Mouse (Mus musculus): ENCODE results near the gene Rtf2.
A peak's percentile ranks its signal among the peaks of the same experiment; 100 is the strongest.

Rtf2 gene

DNA sequence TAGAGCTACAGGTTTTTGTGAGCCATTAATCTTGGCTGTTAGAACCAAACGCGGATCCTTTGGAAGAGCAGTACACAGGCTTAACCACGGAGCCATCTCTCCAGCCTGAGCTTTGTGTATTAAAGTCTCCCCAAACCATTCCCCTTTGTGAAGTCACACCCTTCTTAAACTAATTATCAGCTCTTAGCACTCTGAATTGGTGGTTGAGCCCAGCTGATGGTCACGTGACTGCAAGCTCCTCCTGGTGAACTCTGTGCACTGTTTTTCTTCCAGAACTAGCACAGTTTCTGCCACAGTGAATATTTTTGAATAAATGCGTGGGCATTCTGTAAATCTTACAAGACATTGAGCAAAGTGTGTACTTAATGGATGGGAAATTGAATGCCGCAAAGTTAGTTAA, 820 bp downstream of the Rtf2 start:
- no peak for DNase-seq

DNA sequence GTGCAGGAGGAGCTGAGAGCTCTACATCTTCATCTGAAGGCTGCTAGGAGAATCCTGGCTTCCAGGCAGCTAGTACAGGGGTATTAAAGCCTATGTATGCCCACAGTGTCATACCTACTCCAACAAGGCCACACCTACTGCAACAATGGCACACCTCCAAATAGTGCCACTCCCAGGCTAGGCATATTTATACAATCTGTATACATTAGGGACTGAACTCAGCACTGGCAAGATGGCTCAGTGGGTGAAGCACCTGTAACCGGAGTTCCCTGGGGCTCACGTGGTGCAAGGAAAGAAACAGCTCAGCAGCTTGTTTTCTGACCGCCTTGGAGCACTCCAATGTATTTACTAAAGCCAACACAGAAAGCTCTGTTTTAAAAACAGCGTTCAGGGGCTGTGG, 5.3 kb downstream of the Rtf2 start:
- no peak for DNase-seq

DNA sequence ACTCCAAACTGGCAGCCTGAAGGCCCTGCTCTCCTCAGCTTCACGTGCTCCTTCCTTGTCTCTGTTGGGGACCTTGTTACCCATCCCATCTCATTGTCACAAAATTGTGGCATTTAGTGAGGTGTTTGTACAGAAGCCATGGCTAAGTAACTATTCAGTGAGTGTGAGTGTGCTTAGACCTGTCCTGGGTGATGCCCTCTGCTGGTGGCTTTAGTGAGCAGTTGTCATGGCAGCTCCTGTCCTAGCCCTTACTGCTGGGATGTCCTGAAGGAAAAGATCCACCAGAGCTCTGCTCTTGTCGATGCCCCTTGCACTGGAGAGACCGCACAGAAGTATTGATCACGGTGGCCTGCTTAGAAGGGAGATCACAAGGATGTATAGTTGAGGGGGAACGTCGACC, 7.0 kb downstream of the Rtf2 start:
- DNase-seq = no peak

DNA sequence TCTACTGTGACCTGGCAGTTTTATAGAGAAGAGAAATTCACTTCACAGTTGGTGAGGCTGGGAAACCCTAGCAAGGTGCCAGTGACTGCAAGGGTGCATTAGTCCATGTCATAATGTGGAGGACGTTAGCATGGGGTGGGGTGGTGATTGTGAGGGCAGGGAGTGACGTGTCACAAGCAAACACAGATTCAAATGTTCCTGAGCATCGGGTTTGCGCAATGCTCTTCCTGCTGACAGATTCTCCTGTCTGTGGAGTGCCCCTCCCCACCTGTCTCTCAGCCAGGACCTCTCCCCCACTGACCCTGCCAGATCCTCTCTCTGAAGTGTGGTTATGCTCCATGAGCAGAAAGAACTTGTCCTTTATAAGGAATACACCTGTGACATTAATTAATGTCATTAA, 8.0 kb downstream of the Rtf2 start:
- no peak for DNase-seq

DNA sequence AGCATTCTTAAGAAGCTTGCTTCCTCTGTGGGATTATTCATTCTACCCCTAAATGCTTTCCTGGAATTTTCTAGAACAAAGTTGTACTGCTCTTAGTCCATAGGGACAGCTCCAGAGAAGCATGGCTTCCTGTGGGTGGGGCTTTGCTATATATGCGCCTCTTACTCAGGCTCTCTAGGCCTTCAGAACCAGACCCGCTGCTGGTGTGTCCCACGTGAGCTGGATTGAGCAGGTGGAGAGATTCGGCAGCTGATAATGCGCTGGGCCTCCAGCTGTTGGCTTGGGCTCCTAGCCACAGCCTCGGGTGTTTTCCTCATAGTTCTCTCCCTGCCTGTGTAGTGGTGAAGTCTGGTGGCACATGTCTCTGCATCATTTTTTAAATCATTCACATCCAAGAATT, 10.3 kb downstream of the Rtf2 start:
- DNase-seq = no peak

DNA sequence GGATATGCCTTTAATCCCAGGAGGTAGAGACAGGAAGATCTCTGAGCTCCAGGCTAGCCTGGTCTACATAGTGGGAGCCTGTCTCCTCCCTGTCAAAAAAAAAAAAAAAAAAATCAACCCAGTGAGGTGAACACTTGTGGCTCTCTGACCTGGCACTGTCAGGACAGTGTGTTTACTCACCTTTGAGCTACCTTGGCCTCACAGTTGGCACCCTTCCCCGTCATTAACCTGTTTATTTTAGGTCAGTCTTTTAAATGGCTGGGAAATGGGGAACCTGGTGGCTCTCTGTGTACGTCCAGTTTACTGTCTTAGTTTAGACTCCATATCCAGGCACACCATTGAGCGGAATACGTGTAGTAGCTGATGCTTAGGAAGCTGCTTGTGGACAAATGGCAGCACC, 11.7 kb downstream of the Rtf2 start:
- DNase-seq = no peak

DNA sequence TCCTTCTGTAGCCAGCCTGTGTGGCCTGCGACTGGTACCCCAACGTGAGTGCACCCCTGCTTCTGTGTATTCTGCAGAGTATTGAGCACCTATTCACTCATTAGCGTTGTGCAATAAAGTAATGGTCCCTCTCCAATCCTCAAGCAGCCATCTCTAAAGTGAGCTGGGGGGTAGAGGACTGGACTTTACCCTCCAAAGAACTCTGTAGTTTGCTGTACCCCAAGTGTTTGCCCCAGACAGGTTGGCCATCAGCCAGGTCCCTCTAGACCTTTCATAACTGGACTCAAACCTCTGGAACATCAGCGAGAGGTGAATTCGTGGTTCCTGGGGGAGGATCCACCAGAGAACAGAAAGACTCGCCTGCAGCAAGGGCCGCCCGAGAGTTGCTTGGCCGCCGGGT, 12.1 kb downstream of the Rtf2 start:
- no peak for DNase-seq

DNA sequence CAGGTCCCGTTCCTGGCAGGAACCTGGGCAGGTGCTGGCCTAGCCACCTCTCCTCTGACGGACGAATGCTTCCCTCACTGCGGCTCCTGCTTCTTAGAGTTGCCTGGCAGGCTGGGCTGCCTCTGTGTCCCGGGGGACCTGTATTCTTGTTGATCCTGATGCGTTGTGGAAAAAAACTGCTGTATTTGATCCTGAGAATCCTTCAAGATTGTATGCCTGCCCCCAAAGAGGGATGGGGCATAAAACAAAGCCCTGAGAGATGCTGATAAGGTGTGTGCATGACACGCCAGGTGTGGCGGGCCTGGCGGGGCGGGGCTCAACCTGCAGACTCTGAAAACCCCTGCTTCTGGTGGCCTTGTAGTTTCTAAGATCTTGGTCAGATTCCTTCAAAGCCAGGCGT, 18.1 kb downstream of the Rtf2 start, which contains the start of gene Gcnt7:
Gene Gcnt7, minus strand, starts transcription at position 101 of the 400 bp plus-strand sequence.
- no peak for DNase-seq

DNA sequence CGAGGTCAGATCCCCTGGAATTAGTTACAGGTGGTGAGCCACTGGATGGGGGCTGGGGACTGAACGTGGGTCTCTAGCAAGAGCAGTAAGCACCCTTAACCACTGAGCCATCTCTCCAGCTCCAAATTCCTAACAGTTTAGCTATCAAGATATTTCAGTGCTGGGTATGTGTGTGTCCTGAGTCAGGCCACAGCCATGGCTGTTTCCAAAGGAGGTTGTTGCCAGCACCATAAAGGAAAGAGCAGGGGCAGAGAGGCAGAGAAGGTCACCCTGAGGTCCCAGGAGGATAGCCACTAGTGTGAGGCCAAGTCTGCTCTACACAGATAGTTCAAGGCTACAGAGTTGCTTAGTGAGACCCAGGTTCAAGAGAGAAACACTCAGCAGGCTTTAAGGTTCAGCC, 20.3 kb downstream of the Rtf2 start:
- DNase-seq = no peak

DNA sequence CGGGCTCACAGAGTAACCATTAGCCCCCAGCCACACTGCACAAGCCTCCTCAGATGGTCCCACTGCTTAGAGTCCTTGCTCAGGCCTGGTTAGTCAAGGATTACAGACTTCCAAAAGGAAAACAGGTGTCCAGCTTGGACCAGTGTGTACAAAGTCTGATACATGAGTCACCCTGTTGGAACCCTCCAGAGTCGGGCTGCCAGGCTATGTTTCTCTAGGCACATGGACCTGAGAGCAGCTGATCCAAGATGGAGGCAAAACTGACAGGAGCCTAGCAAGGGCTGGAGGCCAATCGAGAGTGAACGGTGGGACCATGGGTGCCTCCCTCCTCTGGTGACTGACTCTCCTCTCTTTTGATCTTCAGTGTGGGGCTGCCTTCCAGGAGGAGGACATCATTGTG, 22.5 kb downstream of the Rtf2 start:
- DNase-seq = no peak

DNA sequence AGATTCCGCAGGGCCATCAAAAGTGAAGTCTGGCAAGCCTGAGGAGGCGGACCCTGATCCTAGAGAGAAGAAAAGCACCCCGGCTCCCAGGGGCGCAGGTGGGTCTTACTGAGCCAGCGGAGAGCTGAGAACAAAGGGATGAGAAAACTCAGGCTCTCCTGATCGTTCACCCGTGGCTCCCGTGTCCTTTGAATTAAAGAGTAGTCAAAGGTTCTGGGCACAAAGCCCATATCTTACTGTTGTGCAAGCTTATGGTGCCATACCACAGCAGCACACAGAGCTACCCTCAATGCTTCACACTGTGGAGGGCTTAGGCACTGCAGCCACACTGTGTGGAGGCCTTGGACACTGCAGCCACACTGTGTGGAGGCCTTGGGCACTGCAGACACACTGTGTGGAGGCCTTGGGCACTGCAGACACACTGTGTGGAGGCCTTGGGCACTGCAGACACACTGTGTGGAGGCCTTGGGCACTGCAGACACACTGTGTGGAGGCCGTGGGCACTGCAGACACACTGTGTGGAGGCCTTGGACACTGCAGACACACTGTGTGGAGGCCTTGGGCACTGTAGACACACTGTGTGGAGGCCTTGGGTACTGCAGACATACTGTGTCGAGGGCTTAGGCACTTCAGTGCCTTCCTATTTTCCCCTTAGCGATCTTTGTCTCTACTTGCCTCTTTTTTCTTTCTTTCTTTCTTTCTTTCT, 26.2 kb downstream of the Rtf2 start:
- DNase-seq = no peak

DNA sequence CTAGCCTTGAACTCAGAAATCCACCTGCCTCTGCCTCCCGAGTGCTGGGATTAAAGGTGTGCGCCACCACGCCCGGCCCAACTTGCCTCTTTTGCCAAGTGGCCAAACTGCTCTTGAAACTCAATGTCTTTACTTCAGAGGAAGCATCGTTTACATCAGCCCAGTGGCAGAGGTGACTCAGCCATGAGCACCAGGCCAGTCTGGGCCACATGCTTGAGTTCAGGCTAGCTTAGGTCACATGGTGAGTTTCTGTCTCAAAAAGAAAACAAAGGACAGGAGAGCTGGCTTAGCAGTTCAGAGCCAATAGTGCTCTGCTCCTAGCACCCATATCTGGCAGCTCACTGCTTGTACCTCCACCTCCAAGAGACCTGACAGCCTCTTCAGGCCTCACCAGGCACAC, 26.9 kb downstream of the Rtf2 start:
- no peak for DNase-seq

DNA sequence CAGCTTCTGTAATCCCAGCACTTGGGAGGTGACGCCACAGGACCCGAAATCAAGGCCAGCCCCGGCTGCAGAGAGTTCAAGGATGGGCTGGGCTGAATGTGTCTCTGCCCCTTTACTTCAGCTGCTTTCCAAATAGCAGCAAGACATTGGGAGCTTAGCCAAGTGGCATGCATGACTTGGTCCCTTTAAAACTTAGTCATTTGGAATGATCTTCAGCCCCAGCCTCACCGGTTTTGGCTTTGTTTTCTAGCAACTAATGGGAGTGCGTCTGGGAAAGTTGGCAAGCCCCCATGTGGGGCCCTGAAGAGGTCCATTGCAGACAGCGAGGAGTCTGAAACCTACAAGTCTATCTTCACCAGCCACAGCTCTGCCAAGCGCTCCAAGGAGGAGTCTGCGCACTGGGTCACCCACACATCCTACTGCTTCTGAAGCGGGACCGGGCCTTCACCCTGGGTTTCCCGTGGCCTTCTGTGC, 28.0 kb downstream of the Rtf2 start:
- DNase-seq = no peak

DNA sequence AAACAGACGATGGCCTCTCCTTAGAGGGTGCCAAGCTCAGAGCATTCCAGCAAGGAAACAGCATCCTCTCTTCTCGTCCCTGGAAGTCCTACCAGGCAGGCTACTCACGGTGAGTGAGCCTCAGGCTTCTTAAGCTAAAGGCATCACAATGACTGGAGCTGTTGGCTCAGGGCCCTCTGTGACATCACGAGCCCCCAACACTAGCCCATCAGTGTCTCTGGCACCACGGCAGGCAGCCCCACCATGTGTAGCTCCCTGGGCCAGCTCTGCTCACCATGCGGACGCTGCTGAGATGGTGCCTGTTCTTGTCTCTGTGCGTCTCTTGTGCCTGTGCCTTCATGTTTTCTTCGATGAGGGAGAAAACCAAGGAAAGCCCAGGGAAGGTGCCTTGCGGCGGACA, 32.0 kb downstream of the Rtf2 start, which contains the start of gene Fam209:
Gene Fam209, plus strand, starts transcription at position 203 of the 400 bp plus-strand sequence.
- no peak for DNase-seq

DNA sequence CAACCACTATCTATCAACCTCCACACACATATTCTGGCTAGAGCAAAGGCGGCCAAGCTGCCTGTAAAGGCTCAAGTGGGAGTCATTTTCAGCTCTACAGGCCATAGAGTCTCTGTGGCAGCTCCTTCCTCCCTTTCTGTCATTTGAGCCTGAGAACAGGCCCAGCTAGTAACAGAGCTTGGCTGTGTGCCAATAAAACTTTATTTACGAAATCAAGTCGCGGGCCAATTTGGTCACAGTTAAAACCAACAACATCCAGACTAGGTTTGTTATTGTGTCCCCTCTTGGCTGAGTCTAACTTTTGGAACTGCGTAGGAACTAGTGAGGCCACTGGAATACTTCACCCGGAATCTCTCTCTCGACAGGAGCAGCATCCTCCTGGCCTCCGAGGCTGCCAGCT, 33.2 kb downstream of the Rtf2 start:
- DNase-seq = no peak

DNA sequence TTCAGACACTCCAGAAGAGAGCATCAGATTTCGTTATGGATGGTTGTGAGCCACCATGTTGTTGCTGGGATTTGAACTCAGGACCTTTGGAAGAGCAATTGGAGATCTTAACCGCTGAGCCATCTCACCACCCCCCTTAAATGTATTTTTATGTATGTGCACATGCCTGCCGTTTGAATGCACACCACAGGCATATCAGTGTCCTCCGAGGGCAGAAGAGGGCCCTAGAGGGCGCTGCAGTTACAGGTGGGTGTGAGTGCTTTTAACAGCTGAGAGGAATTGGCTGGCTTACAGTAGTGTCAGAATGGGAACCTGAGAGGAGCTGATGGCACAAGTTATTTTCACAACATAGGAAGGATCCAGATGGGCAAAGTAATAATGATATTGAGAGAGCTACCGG, 34.6 kb downstream of the Rtf2 start:
- no peak for DNase-seq

DNA sequence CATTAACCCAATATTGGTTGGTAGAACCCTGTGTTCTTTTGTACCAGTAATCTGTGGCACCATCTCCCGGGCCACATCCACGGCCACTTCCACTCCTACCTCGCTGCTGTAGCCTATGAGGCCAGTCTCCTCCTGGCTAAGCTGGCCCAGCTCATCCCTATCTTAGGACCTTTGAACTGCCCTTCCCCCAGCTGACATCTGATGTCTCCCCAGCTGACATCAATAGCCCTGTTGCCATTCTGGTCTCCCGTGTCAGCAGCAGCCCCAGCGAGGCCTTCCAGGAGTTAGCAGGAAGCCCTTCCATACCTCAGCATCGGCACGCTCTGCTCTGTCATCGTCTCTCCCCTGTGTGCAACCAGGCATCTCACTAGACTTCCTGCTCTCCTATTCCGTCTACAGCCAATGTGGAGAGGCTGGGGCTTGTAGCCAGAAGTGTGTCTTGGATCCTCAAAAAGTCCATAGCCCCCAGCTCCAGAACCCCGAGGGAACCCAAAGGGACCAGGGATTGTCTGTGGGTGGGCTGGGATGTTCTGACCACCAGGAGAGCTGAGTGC, 36.4 kb downstream of the Rtf2 start:
- no peak for DNase-seq

DNA sequence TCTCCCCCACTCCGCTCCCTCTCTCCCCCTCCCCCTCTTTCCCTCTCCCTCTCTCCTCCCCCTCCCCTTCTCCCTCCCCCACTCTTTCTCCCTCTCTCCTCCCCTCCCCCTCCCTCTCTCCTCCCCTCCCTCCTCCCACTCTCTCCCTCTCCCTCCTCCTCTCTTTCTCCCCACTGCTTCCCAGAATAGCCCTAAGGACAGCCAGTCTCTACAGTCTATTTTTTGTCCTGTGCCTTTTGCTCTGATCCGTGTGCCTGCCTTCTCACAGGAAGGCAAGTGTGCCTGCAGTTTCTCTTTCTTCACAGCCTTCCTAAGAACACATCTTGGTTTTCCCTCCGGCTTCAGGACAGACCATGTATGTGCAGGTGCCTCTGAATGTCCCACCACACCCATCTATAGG, 37.0 kb downstream of the Rtf2 start:
- DNase-seq = no peak

DNA sequence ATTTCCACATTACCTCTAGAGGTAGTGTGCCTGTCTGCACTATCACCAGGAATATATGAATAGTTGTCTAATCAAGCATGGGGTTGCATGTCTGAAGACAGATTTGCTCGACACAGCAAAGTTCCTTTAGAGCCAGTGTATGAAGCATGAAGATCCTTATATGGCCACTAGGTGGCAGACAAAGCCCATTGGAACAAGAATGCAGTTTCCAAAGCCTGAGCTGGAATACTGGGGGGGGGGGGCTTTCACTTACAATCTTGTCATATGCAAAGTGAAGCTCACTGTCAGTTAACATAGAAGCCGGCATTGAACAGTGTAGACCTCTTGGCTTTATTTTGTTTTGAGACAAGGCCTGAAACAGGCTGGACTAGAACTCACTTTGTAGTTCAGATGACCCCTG, 37.5 kb downstream of the Rtf2 start:
- peak; percentile 25 for DNase-seq

DNA sequence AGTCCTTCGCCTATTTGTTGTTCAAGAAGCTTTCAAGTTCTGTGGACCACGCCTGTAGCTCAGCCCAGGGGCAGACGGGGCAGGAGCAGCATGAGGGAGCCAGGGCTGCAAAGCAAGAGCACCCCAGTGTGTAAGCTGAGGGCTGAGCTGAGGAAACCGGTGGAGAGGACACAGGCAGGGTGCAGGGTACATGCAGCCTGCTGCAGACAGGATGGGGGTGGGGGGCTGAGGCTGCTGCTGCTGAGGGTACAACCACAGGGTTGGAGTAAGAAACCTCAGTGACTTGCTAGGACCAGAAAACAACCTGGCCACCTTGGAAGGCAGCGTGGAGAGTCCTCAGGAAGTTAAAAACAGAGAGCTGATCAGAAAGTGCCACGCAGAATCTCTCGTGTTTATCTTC, 39.9 kb downstream of the Rtf2 start:
- DNase-seq = no peak

DNA sequence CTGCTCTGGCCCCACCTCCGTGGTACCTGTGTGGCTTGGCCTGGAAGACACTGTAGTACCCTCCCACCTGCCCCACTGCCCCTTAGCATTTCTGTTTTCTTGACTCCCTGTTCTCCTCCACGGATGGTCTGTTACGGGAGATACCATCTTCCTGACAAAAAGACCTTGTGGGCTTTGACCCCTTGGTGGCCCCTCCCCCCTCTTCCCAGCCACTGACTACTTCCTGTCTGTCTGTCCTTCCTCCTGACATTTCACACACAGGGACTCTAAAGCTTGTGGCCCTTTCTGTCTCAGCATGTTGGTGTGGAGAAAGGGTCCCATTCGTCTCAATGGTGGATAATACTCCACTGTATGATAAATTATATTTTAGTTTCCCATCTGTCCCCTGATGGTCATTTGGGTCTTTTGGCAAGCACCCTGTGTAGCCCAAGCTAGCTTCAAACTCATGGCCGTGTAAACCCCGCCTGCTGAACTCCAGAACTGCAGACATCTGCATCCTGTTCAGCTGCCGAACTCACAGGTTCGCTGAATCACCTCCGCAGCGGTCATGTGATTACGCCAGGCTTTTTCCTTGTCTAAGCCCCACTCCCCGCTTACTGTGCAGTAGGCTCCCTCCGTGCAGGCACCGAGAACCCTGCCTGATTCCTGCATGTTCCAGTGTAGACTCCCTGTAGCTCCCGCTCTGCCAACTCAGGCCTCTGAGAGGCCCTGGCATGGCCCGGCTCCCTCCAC, 41.5 kb downstream of the Rtf2 start:
- no peak for DNase-seq

DNA sequence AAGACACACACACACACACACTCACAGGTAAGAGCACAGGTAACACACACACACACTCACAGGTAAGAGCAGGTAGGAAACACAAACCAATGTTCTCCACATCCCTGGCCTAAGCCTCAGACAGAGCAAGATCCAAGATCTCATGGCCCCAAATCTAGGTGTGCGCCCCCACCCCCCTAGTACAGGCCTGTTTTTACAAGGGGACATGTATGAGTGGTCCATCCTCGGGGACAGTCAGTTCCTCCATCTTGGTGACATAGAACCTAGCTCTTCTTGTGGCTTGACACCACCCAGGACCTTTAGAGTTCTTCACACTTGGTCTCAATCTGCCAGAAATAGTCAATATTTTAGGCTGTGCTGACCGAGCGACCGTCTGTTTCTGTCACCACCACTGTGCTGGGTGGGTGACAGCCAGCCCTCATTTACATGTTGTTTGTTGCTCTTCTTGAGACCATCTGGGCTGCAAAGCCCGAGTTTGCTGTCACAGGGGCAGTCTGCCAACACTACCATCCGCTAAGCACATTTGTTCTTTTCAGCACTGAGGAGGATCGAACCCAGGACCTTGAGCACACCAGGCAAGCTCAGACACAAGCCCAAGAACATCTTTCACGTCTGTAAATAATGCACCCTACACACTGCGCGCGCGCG, 43.5 kb downstream of the Rtf2 start:
- no peak for DNase-seq

DNA sequence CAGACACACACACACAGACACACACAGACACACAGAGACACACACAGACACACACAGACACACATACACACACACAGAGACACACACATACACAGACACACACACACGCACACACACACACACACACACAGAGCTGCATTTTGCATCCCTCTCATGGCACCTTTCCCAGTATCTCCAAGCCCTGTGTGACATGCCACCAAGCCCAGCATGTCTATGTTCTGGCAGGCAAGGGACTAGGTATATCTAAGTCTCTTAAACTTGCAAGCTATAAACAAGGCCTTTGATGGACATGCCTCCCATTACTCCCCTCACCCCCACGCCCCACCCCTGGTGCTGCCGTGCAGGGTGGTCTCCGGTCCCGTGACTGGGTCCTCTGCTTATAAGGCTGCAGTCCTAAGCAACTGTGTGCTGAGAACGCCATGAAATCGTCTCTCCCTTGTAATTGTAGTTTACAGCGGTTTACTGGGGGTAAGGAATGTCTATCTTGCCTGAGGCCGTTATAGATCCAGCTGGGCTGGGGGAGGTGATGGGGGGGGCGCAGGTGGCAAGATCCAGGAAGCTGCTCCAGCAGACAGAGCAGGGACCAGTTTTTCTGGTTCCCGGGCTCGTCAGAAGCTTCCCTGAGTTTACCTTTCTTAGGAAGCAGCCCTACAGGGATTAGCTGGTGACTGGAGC, 44.5 kb downstream of the Rtf2 start:
- DNase-seq = no peak

Data from cerebellum, adult 9-10 months (tissue).